Mouse (Mus musculus) heart, adult 2 months (tissue): ENCODE measurements around the gene Ccl17.

Experiments
- CTCF ChIP-seq: fragments of 200-600 bp; IDR thresholded peaks from 2 replicates; pipeline ENCODE4 v1.8.1; 2022; ENCODE audit warnings: antibody characterized with exemption, mild to moderate bottlenecking, moderate library complexity
- EP300 ChIP-seq: fragments of 200-500 bp; IDR thresholded peaks from 2 replicates; pipeline ENCODE4 v1.6.1; 2011; ENCODE audit warnings: low read depth, low read length, control low read depth; ENCODE audit not compliant: insufficient read depth

- no peak for TF ChIP-seq CTCF
- no peak for TF ChIP-seq EP300
Observed at GRCm38 (mm10) chr8:94820553-94820952, 10.3 kb downstream of the Ccl17 start.
